Mouse (Mus musculus) limb, embryonic 12.5 days (tissue): ENCODE measurements at regions not wholly inside any gene's neighbourhood (a gene's known extent, or its start where the extent isn't known, plus 50 kb on each side); places are given as distances from the start of the nearest gene placed in this dataset.

Experiments used
- ATAC-seq: fragments of 200-750 bp; cut with Nextera tagmentation; 2 replicates; pipeline ENCODE4 v1.8.0; 2017; ENCODE audit warnings: low read depth, moderate TSS enrichment; ENCODE audit not compliant: insufficient number of reproducible peaks, insufficient read depth, low FRiP score, low TSS enrichment
- H3K27ac ChIP-seq: fragments of 300-500 bp; sonication (generic); 2 replicates; pipeline ENCODE4 v1.5.1; 2016; ENCODE audit warnings: mild to moderate bottlenecking, moderate library complexity
- H3K27me3 ChIP-seq: fragments of 300-500 bp; sonication (generic); 2 replicates; pipeline ENCODE4 v1.6.1; 2016; ENCODE audit warnings: mild to moderate bottlenecking, moderate library complexity
- H3K36me3 ChIP-seq: fragments of 300-500 bp; sonication (generic); 2 replicates; pipeline ENCODE4 v1.6.1; 2016; ENCODE audit warnings: mild to moderate bottlenecking, moderate library complexity
- H3K4me1 ChIP-seq: fragments of 300-500 bp; sonication (generic); replicated peaks from 2 replicates; pipeline ENCODE4 v1.6.1; 2016
- H3K4me2 ChIP-seq: fragments of 300-500 bp; sonication (generic); 2 replicates; pipeline ENCODE4 v1.6.1; 2016; ENCODE audit warnings: mild to moderate bottlenecking, moderate library complexity
- H3K4me3 ChIP-seq: fragments of 300-500 bp; sonication (generic); replicated peaks from 2 replicates; pipeline ENCODE4 v1.5.1; 2016; ENCODE audit warnings: mild to moderate bottlenecking
- H3K9ac ChIP-seq: fragments of 300-500 bp; sonication (generic); replicated peaks from 2 replicates; pipeline ENCODE4 v1.6.1; 2016; ENCODE audit warnings: mild to moderate bottlenecking, moderate library complexity
- H3K9me3 ChIP-seq: fragments of 300-500 bp; sonication (generic); 2 replicates; pipeline ENCODE4 v1.6.1; 2016; ENCODE audit warnings: mild to moderate bottlenecking, moderate library complexity
- WGBS: fragments of 180-500 bp; shearing (Covaris S2); methylation state at CpG from one replicate; pipeline ENCODE4 v1.1.7; 2016; 5-methylcytosine and 5-hydroxymethylcytosine counted together

DNA sequence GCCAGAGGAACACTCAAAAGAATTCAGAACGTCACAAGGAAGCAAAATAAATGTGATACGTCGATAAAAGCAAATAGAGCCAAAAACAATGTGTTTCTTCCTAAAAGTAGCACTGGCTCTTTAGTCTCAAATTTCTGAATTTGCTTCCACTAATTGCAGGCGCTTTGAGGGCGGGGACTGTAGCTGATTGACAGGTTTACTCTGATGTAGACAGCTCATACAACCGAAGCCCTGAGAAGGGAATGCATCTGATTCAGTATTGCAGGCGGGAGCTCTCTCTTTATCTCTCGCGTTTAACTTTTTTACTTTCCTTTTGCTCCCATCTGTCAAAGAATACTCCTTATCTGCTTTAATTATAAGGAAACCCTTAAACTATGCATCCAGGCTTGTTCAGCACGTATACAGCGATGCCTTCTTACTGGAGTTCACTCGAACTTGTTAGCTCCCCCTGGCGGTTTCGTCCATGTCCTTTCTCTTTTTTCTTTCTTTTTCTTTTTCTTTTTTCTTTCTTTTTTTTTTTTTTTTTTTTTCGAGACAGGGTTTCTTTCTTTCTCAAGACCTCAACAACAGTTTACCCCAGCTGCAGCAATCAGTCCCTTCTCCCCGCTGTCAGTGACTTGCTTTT lies 95.9 kb downstream of the Avpr1a start:
- no peaks in the 10 kb centered on the region for H3K4me1 ChIP-seq
- H3K9ac ChIP-seq: no peak overlapping the region
- H3K36me3 ChIP-seq: no peaks in the 10 kb centered on the region
- H3K9me3 ChIP-seq: no peaks in the 10 kb centered on the region
- no peak overlapping the region for H3K27ac ChIP-seq
- no peaks in the 10 kb centered on the region for H3K27me3 ChIP-seq
- H3K4me3 ChIP-seq: peak overlapping the region; percentile 26
- no peak for ATAC-seq
- 24% methylated on average over 16 of the region's 16 CpGs for WGBS
- H3K4me2 ChIP-seq: peak overlapping the region; percentile 50

DNA sequence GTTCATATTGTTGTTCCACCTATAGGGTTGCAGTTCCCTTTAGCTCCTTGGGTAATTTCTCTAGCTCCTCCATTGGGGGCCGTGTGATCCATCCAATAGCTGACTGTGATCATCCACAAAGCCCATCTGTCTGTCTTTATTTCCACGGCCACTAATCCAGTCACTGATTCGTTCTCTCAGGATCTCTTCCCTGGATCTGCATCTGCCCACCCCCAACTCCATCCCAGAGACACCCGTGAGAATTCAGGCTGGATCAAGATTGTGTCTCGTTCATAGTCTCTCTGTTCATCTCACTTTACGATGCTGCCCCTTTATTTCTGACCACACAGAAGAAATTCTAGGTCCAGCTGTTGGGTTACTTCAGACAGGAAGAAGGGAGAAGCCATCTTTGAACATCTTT lies 96.7 kb downstream of the Avpr1a start:
- no peaks in the 10 kb centered on the region for H3K4me1 ChIP-seq
- ATAC-seq: no peak
- no peak overlapping the region for H3K4me2 ChIP-seq
- H3K27ac ChIP-seq: no peak overlapping the region
- 84% methylated on average over 6 of the region's 6 CpGs for WGBS
- H3K27me3 ChIP-seq: no peaks in the 10 kb centered on the region
- no peaks in the 10 kb centered on the region for H3K9me3 ChIP-seq
- no peak overlapping the region for H3K4me3 ChIP-seq
- no peak overlapping the region for H3K9ac ChIP-seq
- no peaks in the 10 kb centered on the region for H3K36me3 ChIP-seq

DNA sequence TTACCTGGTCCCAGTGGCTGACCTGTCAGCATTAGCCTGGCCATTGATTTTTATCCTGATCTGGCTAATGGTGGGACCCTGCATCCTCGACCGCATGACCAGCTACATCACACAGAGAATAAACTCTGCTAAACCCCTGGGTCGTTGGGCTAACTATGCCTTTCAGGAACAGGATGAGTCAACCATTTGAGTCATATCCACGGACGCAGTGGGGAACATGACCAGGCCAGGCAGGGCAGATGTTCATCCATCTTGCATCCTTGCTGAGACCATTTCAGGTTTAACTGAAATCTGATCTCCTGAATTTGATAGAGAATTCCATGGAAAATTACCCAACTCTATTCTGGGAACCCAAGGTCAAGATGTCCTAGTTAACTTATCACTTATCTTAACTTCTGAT lies 103.3 kb downstream of the Avpr1a start:
- ATAC-seq: no peak
- 81% methylated on average over 5 of the region's 5 CpGs for WGBS
- no peak overlapping the region for H3K4me3 ChIP-seq

DNA sequence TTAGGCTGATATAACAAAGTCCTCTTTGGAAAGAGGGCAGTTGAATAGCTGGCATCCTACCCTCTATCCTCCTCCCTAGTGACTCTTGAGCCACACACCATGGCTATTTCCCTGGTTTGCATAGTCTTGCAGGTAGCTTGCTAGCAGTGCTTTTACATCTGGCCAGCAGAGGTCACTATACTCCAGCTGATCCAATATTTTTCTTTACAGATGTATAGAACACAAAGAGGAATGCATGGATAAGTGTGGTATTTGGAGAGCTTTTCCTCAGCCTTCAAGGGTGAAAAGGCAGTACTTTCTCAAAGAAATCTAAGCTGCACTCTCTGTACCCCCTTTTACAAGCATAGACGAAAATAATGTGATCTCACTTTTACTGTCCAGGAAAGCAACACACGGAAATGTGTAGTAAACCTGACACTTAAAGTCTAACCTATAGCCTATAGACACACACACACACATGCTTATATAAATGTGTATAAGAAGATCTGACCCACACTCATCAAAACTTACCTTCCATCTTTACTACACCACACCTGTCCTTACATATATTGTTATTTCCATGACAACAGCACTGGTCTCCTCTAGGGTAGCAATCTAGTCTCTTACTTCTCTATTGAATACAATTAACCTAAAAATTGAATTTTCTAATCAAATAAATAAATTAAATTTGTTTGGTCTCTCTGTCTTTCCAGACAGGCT lies 105.0 kb downstream of the Avpr1a start:
- Histone ChIP-seq H3K4me1 (no peaks in the 10 kb centered on the region), H3K27ac (no peak overlapping the region), H3K9me3 (no peaks in the 10 kb centered on the region), H3K36me3 (no peaks in the 10 kb centered on the region), H3K27me3 (no peaks in the 10 kb centered on the region), H3K4me3 (no peak overlapping the region), H3K4me2 (no peak overlapping the region), H3K9ac (no peak overlapping the region)
- 49% methylated on average over 2 of the region's 2 CpGs for WGBS
- peak; percentile 47; the same call in 1 of the 2 replicates for ATAC-seq

More for the DNA sequence above, 103.3 kb downstream of the Avpr1a start:
- no peaks in the 10 kb centered on the region for H3K9me3 ChIP-seq
- no peaks in the 10 kb centered on the region for H3K27me3 ChIP-seq
- H3K9ac ChIP-seq: no peak overlapping the region
- H3K27ac ChIP-seq: no peak overlapping the region
- no peaks in the 10 kb centered on the region for H3K36me3 ChIP-seq
- no peaks in the 10 kb centered on the region for H3K4me1 ChIP-seq
- no peak overlapping the region for H3K4me2 ChIP-seq

DNA sequence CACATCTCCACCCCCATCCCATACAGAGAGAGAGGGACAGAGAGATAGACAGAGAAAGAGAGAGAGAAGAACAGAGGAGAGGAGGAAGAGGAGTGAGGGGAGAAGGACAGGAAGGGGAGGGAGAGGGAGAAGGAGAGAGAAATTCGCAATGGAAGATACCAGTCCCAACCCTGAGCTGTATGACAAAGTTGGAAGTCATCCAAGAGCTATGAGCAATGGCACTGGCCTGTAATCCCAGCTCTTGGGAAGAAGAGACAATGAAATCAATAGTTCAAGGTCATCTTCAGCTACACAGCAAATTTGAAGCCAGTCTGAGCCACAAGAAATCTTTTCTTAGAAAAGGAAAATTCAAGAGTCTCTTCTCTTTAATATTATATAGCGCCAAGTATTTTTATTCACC lies 105.6 kb downstream of the Avpr1a start:
- no peak overlapping the region for H3K27ac ChIP-seq
- H3K36me3 ChIP-seq: no peaks in the 10 kb centered on the region
- H3K4me1 ChIP-seq: no peaks in the 10 kb centered on the region
- H3K9me3 ChIP-seq: no peaks in the 10 kb centered on the region
- H3K27me3 ChIP-seq: no peaks in the 10 kb centered on the region
- H3K9ac ChIP-seq: no peak overlapping the region
- H3K4me2 ChIP-seq: no peak overlapping the region
- 85% methylated on average over 2 of the region's 2 CpGs for WGBS
- ATAC-seq: no peak
- no peak overlapping the region for H3K4me3 ChIP-seq

DNA sequence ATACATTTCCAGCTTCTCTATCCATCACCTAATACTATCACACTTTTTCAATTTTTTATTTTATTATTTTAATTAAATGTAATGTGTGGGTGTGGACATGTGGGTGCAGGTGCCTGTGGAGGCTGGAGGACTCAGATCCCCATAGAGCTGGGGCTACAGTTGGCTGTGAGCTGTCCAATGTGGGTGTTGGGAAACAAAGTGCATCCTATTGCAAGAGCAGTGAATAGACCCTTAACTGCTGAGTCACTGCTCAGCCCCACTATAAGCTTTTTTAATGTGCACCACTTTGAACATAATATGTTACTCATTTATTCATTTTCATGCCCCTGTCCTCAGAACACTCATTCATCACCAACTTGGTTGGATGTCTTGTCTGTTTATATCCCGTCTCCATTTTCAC lies 110.4 kb downstream of the Avpr1a start:
- no peak overlapping the region for H3K4me2 ChIP-seq
- H3K36me3 ChIP-seq: no peaks in the 10 kb centered on the region
- H3K27me3 ChIP-seq: no peaks in the 10 kb centered on the region
- ATAC-seq: no peak
- WGBS: 90% methylated on average over 1 of the region's 1 CpGs
- no peaks in the 10 kb centered on the region; the same call in 1 of the 2 replicates for H3K4me1 ChIP-seq
- no peaks in the 10 kb centered on the region for H3K9me3 ChIP-seq
- H3K9ac ChIP-seq: no peak overlapping the region
- no peak overlapping the region for H3K4me3 ChIP-seq
- no peak overlapping the region for H3K27ac ChIP-seq

DNA sequence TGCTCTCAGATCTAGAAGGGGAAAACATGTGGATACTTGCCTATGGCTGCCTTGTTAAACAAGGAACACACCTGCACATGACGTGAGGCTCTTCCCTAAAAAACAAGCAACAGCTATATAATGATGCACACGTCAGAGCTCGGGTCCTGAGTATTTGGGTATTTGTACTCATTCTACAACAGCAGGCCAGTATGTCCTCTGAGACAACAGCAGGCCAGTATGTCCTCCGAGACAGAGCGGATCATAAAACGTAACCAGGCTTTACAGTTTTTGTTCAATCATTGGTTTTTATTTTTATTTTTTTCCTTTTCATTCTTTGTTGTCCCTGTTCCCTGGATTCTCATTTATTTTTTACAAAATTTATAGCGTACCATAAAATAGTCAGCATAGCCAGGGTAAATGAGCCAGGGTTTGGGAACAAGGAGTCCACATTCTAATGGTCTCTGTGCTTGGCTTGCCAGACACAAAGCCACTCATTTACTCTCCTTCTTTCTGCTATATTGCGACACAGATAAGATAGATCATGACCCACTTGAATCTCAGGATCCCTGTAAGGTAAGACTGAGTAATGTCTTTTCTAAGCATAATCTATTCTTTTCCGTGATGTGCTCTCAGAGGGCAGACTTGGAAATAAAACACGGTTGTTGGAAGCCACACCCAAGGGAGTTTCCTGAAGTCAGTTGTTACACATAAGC lies 111.8 kb downstream of the Avpr1a start:
- H3K9ac ChIP-seq: no peak overlapping the region
- 71% methylated on average over 10 of the region's 10 CpGs for WGBS
- no peak overlapping the region for H3K4me3 ChIP-seq
- H3K4me2 ChIP-seq: no peak overlapping the region
- ATAC-seq: no peak
- H3K27ac ChIP-seq: no peak overlapping the region
- H3K36me3 ChIP-seq: no peaks in the 10 kb centered on the region
- peaks cover 6% of the 10 kb centered on the region; the same call in 1 of the 2 replicates for H3K4me1 ChIP-seq
- H3K9me3 ChIP-seq: no peaks in the 10 kb centered on the region
- no peaks in the 10 kb centered on the region for H3K27me3 ChIP-seq

DNA sequence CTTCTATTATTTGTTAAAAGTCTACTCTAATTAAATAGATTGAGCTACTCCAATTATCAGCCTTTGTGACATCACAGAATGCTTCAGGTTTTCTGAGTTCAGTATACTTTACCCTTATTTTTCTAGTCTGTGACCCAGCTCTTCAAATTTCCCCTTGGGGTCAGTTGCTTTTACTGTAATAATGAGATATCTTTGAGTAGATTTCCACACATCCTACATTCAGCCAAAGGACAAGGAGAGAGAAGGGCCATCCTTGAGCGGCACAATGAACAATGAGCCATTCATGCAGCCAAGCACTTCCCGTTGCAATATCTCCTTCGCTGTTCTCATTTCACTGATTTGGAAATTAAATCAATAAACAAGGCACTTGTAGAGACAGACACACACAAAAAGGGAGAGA lies 113.6 kb downstream of the Avpr1a start:
- H3K4me3 ChIP-seq: no peak overlapping the region
- no peaks in the 10 kb centered on the region for H3K9me3 ChIP-seq
- WGBS: 85% methylated on average over 3 of the region's 3 CpGs
- H3K36me3 ChIP-seq: no peaks in the 10 kb centered on the region
- H3K27me3 ChIP-seq: no peaks in the 10 kb centered on the region
- H3K9ac ChIP-seq: no peak overlapping the region
- no peak overlapping the region for H3K27ac ChIP-seq
- H3K4me1 ChIP-seq: peaks cover 6% of the 10 kb centered on the region; the same call in 1 of the 2 replicates
- H3K4me2 ChIP-seq: no peak overlapping the region
- ATAC-seq: no peak

DNA sequence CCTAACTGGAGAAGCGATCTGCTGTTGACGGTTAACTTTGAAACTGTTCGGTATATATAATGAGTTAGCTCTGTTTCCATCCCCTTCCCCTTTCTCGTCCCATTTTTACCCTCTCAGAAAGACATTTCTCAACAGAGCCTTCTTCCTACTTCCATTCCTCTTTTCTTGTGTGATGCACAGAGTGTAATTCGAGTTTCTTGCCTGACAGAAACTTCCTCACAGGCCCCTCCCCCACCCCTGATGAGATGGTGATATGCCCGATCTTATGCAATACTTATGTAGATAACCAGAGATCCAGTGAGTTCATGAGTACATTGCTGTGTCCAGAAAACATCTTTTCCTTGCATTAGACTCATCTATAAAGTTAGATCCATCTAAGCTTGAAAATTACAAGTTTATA lies 114.2 kb downstream of the Avpr1a start:
- Histone ChIP-seq H3K4me3 (no peak overlapping the region), H3K27me3 (no peaks in the 10 kb centered on the region), H3K4me1 (peaks cover 6% of the 10 kb centered on the region; the same call in 1 of the 2 replicates), H3K27ac (no peak overlapping the region), H3K9me3 (no peaks in the 10 kb centered on the region), H3K36me3 (no peaks in the 10 kb centered on the region), H3K4me2 (no peak overlapping the region), H3K9ac (no peak overlapping the region)
- no peak for ATAC-seq
- WGBS: 74% methylated on average over 6 of the region's 6 CpGs

DNA sequence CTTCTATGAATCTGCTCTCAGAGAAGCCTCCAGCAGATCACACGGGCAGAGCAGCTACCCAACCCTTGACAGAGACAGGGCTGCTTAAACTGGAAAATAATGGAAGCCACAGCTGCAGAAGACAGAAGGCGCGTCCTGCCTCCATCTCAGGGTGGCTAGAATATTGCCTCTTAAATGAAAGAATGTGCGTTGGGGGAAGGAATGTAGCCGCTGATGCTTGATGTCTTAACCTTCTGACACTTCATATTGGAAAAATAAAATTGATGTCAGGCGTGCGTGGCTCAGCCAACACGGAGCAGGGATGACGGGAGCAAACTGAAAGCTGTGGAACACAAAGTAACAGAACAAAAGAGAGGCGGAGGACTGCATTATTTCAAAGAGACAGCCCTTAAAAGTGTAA lies 114.6 kb upstream of the Ppm1h start:
- no peaks in the 10 kb centered on the region for H3K9me3 ChIP-seq
- peaks cover 6% of the 10 kb centered on the region; the same call in 1 of the 2 replicates for H3K4me1 ChIP-seq
- H3K9ac ChIP-seq: no peak overlapping the region
- 34% methylated on average over 10 of the region's 10 CpGs for WGBS
- ATAC-seq: no peak
- H3K4me3 ChIP-seq: no peak overlapping the region
- H3K4me2 ChIP-seq: peak overlapping the region; percentile 34
- H3K27me3 ChIP-seq: no peaks in the 10 kb centered on the region
- H3K27ac ChIP-seq: peak overlapping the region; percentile 60; the same call in 1 of the 2 replicates
- no peaks in the 10 kb centered on the region for H3K36me3 ChIP-seq

DNA sequence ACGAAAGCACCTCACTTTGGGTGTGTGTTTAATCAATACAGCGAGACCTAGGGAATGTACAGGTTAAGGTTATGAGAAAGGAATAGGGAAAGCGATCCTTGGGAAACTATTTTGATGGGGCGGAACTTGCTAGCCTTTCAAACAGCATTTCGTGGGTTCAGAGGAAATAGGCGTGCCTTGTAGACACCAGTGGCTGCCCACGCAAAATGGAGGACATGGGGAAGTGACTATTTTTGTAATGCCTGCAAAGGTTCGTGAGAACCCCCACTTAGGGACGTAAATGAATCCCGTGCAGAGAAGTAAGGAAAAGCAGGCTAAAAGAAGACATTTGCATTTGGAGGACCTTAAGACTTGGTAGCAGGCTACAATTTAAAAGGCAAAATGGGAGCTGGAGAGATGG lies 114.1 kb upstream of the Ppm1h start:
- Histone ChIP-seq H3K4me3 (no peak overlapping the region), H3K36me3 (no peaks in the 10 kb centered on the region), H3K27ac (peak overlapping the region; percentile 60; the same call in 1 of the 2 replicates), H3K9ac (no peak overlapping the region), H3K27me3 (no peaks in the 10 kb centered on the region), H3K4me1 (peaks cover 6% of the 10 kb centered on the region; the same call in 1 of the 2 replicates), H3K4me2 (0 out of 2 replicates have a peak overlapping the region, but pooled peaks have one; percentile 34), H3K9me3 (no peaks in the 10 kb centered on the region)
- ATAC-seq: no peak
- WGBS: 80% methylated on average over 10 of the region's 10 CpGs
